Mouse (Mus musculus) E14TG2a.4 (cell line): ENCODE data around the gene Lime1.

Source experiments
- H3K27me3 ChIP-seq: 2 replicates; pipeline ENCODE4 v1.6.1; 2014; ENCODE audit warnings: low read length, control low read depth; ENCODE audit not compliant: insufficient read depth
- H3K36me3 ChIP-seq: 2 replicates; pipeline ENCODE4 v1.6.1; 2014; ENCODE audit warnings: low read length, control low read depth; ENCODE audit not compliant: insufficient read depth
- H3K4me1 ChIP-seq: replicated peaks from 2 replicates; pipeline ENCODE4 v1.6.1; 2014; ENCODE audit warnings: low read depth, low read length, control low read depth
- H3K4me3 ChIP-seq: replicated peaks from 2 replicates; pipeline ENCODE4 v1.5.1; 2014; ENCODE audit warnings: mild to moderate bottlenecking, low read length
- H3K9me3 ChIP-seq: 2 replicates; pipeline ENCODE4 v1.6.1; 2014; ENCODE audit warnings: low read length, control low read depth
- CTCF ChIP-seq: conservative IDR thresholded peaks from 2 replicates; pipeline ENCODE4 v1.5.1; 2014; ENCODE audit warnings: low read length
- NANOG ChIP-seq: IDR thresholded peaks from 2 replicates; pipeline ENCODE4 v1.6.1; 2014; ENCODE audit warnings: borderline replicate concordance, low read length, mixed read lengths
- POU5F1 ChIP-seq: IDR thresholded peaks from 2 replicates; pipeline ENCODE4 v1.6.1; 2014; ENCODE audit warnings: low read length, borderline replicate concordance

Lime1 gene

GRCm38 (mm10) chr2:181379778-181380177, at the start of gene Lime1:
TSS of gene Lime1 (plus strand) at chr2:181380078.
- TF ChIP-seq CTCF (no peak), POU5F1 (no peak), NANOG (no peak)
- H3K36me3 ChIP-seq: peaks cover 82% of the 10 kb centered on the region
- H3K9me3 ChIP-seq: no peaks in the 10 kb centered on the region
- peaks cover 12% of the 10 kb centered on the region for H3K4me1 ChIP-seq
- H3K4me3 ChIP-seq: no peak within 1 kb of the TSS
- no peaks in the 10 kb centered on the region for H3K27me3 ChIP-seq

GRCm38 (mm10) chr2:181332542-181332941, 47.3 kb upstream of the Lime1 start:
- Histone ChIP-seq H3K27me3 (no peaks in the 10 kb centered on the region), H3K9me3 (no peaks in the 10 kb centered on the region), H3K4me1 (peaks cover 60% of the 10 kb centered on the region), H3K4me3 (no peak overlapping the region), H3K36me3 (peaks cover 95% of the 10 kb centered on the region)
- no peak for TF ChIP-seq CTCF
- peak; percentile 98 for TF ChIP-seq NANOG
- TF ChIP-seq POU5F1: peak; percentile 29; the same call in 1 of the 2 replicates

- Histone ChIP-seq H3K36me3 (peaks cover 95% of the 10 kb centered on the region), H3K4me1 (peaks cover 53% of the 10 kb centered on the region), H3K27me3 (no peaks in the 10 kb centered on the region), H3K9me3 (no peaks in the 10 kb centered on the region), H3K4me3 (no peak overlapping the region)
- TF ChIP-seq POU5F1: no peak
- peak; percentile 81 for TF ChIP-seq CTCF
Measured at GRCm38 (mm10) chr2:181334023-181334422, 45.9 kb upstream of the Lime1 start.

DNA sequence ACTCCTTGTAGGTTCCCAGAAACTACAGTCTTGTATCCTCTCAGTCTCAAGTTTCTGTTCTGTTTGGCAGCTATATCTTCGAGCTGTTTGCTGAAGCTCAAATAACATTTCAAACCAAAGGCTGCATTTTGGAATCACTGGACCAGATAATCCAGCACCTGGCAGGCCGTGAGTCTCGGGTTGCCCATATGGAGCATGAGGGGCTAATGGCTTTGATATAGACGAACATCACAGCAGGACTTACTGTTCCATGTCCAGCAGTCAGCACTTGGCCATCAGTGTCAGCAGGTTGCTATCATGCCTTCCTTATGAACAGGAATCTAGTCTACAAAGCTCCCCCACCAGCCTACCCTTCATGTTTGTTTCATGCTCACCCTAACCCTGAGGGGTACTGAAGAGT, 39.5 kb upstream of the Lime1 start:
- no peak for TF ChIP-seq POU5F1
- TF ChIP-seq CTCF: no peak
- TF ChIP-seq NANOG: no peak
- peaks cover 95% of the 10 kb centered on the region for H3K36me3 ChIP-seq
- H3K27me3 ChIP-seq: no peaks in the 10 kb centered on the region
- H3K4me3 ChIP-seq: no peak overlapping the region
- peaks cover 6% of the 10 kb centered on the region for H3K4me1 ChIP-seq
- no peaks in the 10 kb centered on the region for H3K9me3 ChIP-seq

GRCm38 (mm10) chr2:181342766-181343165, 37.1 kb upstream of the Lime1 start:
- Histone ChIP-seq H3K4me1 (peaks cover 12% of the 10 kb centered on the region), H3K4me3 (no peak overlapping the region), H3K27me3 (no peaks in the 10 kb centered on the region), H3K36me3 (peaks cover 95% of the 10 kb centered on the region), H3K9me3 (no peaks in the 10 kb centered on the region)
- TF ChIP-seq POU5F1 (no peak), NANOG (no peak), CTCF (no peak)

GRCm38 (mm10) chr2:181356780-181357179, 23.1 kb upstream of the Lime1 start:
- TF ChIP-seq CTCF (no peak), NANOG (no peak), POU5F1 (no peak)
- H3K27me3 ChIP-seq: no peaks in the 10 kb centered on the region
- peaks cover 100% of the 10 kb centered on the region for H3K36me3 ChIP-seq
- H3K9me3 ChIP-seq: peaks cover 7% of the 10 kb centered on the region
- no peak overlapping the region for H3K4me3 ChIP-seq
- H3K4me1 ChIP-seq: no peaks in the 10 kb centered on the region

DNA sequence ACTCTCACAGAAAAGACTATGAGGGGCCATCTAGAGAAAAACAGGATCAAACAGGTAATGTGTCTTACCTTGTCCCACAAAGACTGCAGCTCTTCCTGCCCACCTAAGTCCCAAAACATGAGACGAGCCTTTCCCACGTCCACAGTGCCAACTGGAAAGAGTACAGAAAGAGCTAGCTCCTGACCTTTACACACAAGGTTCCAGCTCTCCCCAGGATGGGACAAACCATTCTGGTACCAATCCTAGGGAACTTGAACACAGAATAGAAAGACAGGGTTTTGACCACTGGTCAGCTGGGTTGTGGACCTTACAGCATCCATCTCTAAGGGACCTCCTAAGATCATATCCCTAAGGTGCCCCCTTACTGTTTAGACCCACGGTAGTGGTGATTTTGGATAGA, 15.9 kb upstream of the Lime1 start:
- Histone ChIP-seq H3K4me3 (peak overlapping the region; percentile 89), H3K27me3 (no peaks in the 10 kb centered on the region), H3K36me3 (peaks cover 63% of the 10 kb centered on the region), H3K9me3 (no peaks in the 10 kb centered on the region), H3K4me1 (peaks cover 42% of the 10 kb centered on the region)
- TF ChIP-seq CTCF (no peak), NANOG (no peak), POU5F1 (no peak)

- TF ChIP-seq NANOG: no peak
- no peak for TF ChIP-seq CTCF
- no peak for TF ChIP-seq POU5F1
- peaks cover 63% of the 10 kb centered on the region for H3K36me3 ChIP-seq
Measured at GRCm38 (mm10) chr2:181364487-181364859, 15.4 kb upstream of the Lime1 start.

GRCm38 (mm10) chr2:181364860-181365596, 14.8 kb upstream of the Lime1 start, which contains the start of the genes Zgpat and Arfrp1:
TSS of gene Zgpat (plus strand) at chr2:181364928.
TSS of gene Arfrp1 (minus strand) at chr2:181365404.
- TF ChIP-seq NANOG: no peak
- no peak for TF ChIP-seq POU5F1
- Histone ChIP-seq H3K4me3 (peak within 1 kb of the TSS; percentile 89), H3K36me3 (peaks cover 63% of the 10 kb centered on the region), H3K27me3 (no peaks in the 10 kb centered on the region), H3K9me3 (no peaks in the 10 kb centered on the region), H3K4me1 (peaks cover 53% of the 10 kb centered on the region)

More at GRCm38 (mm10) chr2:181364487-181364859, 15.4 kb upstream of the Lime1 start:
- Histone ChIP-seq H3K4me3 (peak overlapping the region; percentile 89), H3K9me3 (no peaks in the 10 kb centered on the region), H3K4me1 (peaks cover 48% of the 10 kb centered on the region), H3K27me3 (no peaks in the 10 kb centered on the region)
